Comparison of ENCODE assay signal across 8 mouse cellular contexts in the genomic region with DNA sequence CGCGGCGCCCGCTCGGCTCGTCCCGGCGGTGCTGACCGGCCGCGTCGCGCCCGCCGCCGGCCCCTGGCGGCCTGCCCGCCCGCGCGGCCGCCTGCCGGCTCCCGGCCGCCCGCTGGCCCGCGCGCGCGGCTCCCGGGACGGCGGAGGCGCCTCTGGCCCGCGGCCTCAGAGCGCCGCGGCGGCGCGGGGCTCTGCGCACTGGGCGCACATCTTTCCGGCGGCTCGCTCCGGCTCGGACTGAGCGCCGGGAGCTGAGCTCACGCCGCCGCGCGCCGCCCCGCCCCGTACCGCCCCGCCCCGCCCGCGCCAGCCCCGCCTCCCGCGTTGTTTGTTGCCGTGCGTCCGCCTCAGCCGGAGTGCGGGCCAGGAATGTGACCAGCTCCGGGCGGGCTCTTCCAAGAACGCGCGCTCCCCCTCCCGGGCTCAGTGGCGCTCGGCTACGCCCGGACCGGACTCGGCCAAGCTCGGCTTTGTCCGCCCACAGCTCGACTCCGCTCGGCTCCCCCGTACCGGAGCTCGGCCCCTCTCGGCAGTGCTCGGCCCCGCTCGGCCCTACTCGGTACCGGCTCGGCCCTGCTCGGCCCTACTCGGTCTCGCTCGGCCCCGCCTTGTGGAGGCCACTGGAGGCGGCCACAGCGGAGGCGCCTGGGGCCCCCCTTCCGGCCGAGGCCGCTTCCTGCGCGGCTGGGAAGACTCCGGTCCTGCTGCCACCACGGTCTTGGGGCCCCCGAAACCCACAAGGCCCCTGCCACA. TPM values are rescaled to one million over a fixed set of nuclear protein-coding genes. Genes with fewer than 3 reads are reported as not detected.
A peak's percentile ranks its signal among the peaks of the same experiment; 100 is the strongest.
DNase-seq lines count a peak whose midpoint lies in the region; ATAC-seq and TF ChIP-seq lines count a peak whose summit lies in the region.

No protein-coding gene starts in this region.

- peak; percentile 96 for TF ChIP-seq POLR2A in brain, embryonic 14.5 days (IDR thresholded peaks at IDR 0.05; ENCODE audit: borderline replicate concordance, extremely low read depth, insufficient read depth, insufficient read length, poor library complexity, severe bottlenecking)

- H3K4me2 ChIP-seq in heart, embryonic 13.5 days: peak overlapping the region; percentile 77
- H3K4me2 ChIP-seq in liver, embryonic 12.5 days: peak overlapping the region; percentile 92
- peak overlapping the region; percentile 88 for H3K4me2 ChIP-seq in stomach, embryonic 15.5 days

- peak overlapping the region; percentile 99 for H3K9ac ChIP-seq in heart, embryonic 13.5 days
- H3K9ac ChIP-seq in liver, embryonic 12.5 days: peak overlapping the region; percentile 80
- peak overlapping the region; percentile 90 for H3K9ac ChIP-seq in stomach, embryonic 15.5 days

- peaks cover 46% of the 10 kb centered on the region for H3K79me2 ChIP-seq in C2C12 (ENCODE audit: control insufficient read depth, insufficient read depth)

- H3ac ChIP-seq in C2C12 (ENCODE audit: control insufficient read depth, insufficient read length, low read depth): peak overlapping the region; percentile 75

- H3K79me3 ChIP-seq in C2C12 (ENCODE audit: low read depth): peaks cover 42% of the 10 kb centered on the region

- under 1% methylated on average over 83 of the region's 116 CpGs for WGBS in heart, embryonic 13.5 days
- under 1% methylated on average over 63 of the region's 116 CpGs for WGBS in liver, embryonic 12.5 days (ENCODE audit: insufficient replicate concordance)
- under 1% methylated on average over 99 of the region's 116 CpGs for WGBS in stomach, embryonic 15.5 days

- peaks cover 43% of the 10 kb centered on the region for H3K4me1 ChIP-seq in erythroblast, embryonic 14.5 days (ENCODE audit: control insufficient read depth)
- H3K4me1 ChIP-seq in heart, embryonic 13.5 days: peaks cover 38% of the 10 kb centered on the region
- peaks cover 56% of the 10 kb centered on the region for H3K4me1 ChIP-seq in liver, embryonic 12.5 days
- peaks cover 24% of the 10 kb centered on the region for H3K4me1 ChIP-seq in stomach, embryonic 15.5 days

- peaks cover 5% of the 10 kb centered on the region for H3K36me3 ChIP-seq in C2C12 (ENCODE audit: control insufficient read depth, insufficient read depth)
- no peaks in the 10 kb centered on the region for H3K36me3 ChIP-seq in erythroblast, embryonic 14.5 days (ENCODE audit: control insufficient read depth)
- 0 out of 2 replicates have a peak, but pooled peaks cover 2% of the 10 kb centered on the region for H3K36me3 ChIP-seq in heart, embryonic 13.5 days
- peaks cover 3% of the 10 kb centered on the region; the same call in 1 of the 2 replicates for H3K36me3 ChIP-seq in liver, embryonic 12.5 days
- no peaks in the 10 kb centered on the region for H3K36me3 ChIP-seq in stomach, embryonic 15.5 days

- peak; percentile 50 for TF ChIP-seq CTCF in C2C12 (IDR thresholded peaks at IDR 0.05; ENCODE audit: control insufficient read depth, insufficient read depth, insufficient read length)
- TF ChIP-seq CTCF in brain, embryonic 14.5 days (IDR thresholded peaks at IDR 0.05; ENCODE audit: borderline replicate concordance, extremely low read depth, insufficient read depth, insufficient read length): no peak

- ATAC-seq in heart, embryonic 13.5 days (ENCODE audit: extremely low read depth, insufficient number of reproducible peaks, low FRiP score, low TSS enrichment): peak; percentile 98
- ATAC-seq in liver, embryonic 12.5 days: peak; percentile 95
- peak; percentile 98 for ATAC-seq in stomach, embryonic 15.5 days (ENCODE audit: insufficient read depth, low FRiP score, low read depth)

- no peaks in the 10 kb centered on the region for H3K27me3 ChIP-seq in C2C12 (ENCODE audit: control insufficient read depth, insufficient read depth, insufficient read length)
- H3K27me3 ChIP-seq in erythroblast, embryonic 14.5 days (ENCODE audit: control insufficient read depth): peaks cover 65% of the 10 kb centered on the region
- H3K27me3 ChIP-seq in heart, embryonic 13.5 days (replicated peaks): no peaks in the 10 kb centered on the region
- peaks cover 48% of the 10 kb centered on the region for H3K27me3 ChIP-seq in liver, embryonic 12.5 days (replicated peaks)
- no peaks in the 10 kb centered on the region for H3K27me3 ChIP-seq in stomach, embryonic 15.5 days (replicated peaks)

- H3K4me3 ChIP-seq in C2C12 (ENCODE audit: insufficient read depth, poor library complexity, severe bottlenecking): peak overlapping the region; percentile 78
- H3K4me3 ChIP-seq in erythroblast, embryonic 14.5 days (replicated peaks): peak overlapping the region; percentile 61
- H3K4me3 ChIP-seq in heart, embryonic 13.5 days: peak overlapping the region; percentile 95
- peak overlapping the region; percentile 59 for H3K4me3 ChIP-seq in liver, embryonic 12.5 days
- peak overlapping the region; percentile 41 for H3K4me3 ChIP-seq in stomach, embryonic 15.5 days (replicated peaks)

- DNase-seq in brain, embryonic 14.5 days (ENCODE audit: low read depth): peak; percentile 99
- DNase-seq in kidney, postnatal 10 days: peak; percentile 100
- peak; percentile 98 to 99 for DNase-seq in natural killer cell, adult 2 months (ENCODE audit: low spot score in 2 of 2)

- peaks cover 7% of the 10 kb centered on the region; the same call in 1 of the 2 replicates for H3K9me3 ChIP-seq in erythroblast, embryonic 14.5 days (ENCODE audit: control insufficient read depth, low read length)
- no peaks in the 10 kb centered on the region for H3K9me3 ChIP-seq in heart, embryonic 13.5 days
- H3K9me3 ChIP-seq in liver, embryonic 12.5 days (replicated peaks): no peaks in the 10 kb centered on the region
- H3K9me3 ChIP-seq in stomach, embryonic 15.5 days: no peaks in the 10 kb centered on the region

- H3K27ac ChIP-seq in heart, embryonic 13.5 days (replicated peaks): peak overlapping the region; percentile 96
- peak overlapping the region; percentile 91 for H3K27ac ChIP-seq in liver, embryonic 12.5 days
- H3K27ac ChIP-seq in stomach, embryonic 15.5 days: peak overlapping the region; percentile 95

TF ChIP-seq in C2C12, 6 proteins besides CTCF, POLR2A, EP300 and RAD21:
- TF ChIP-seq CEBPB (IDR thresholded peaks at IDR 0.05; ENCODE audit: low read depth): no peak
- TF ChIP-seq MAX (IDR thresholded peaks at IDR 0.05): no peak
- no peak for TF ChIP-seq MYOG (IDR thresholded peaks at IDR 0.05; ENCODE audit: control insufficient read depth, extremely low read depth, insufficient read length)
- TF ChIP-seq MYOD1 (IDR thresholded peaks at IDR 0.05; ENCODE audit: control insufficient read depth, insufficient read length, low read depth): no peak
- no peak for TF ChIP-seq FOSL1 (IDR thresholded peaks at IDR 0.05; ENCODE audit: insufficient read depth, low read length, poor library complexity, severe bottlenecking)

RNA-seq across cellular contexts. Expression of a gene that starts 0.6 kb away (rescaled TPM):
- 45.2 TPM for polyA plus RNA-seq in C2C12 (2012; fragmentation: generic; extraction: Trizol)
- 38.6 and 55.2 TPM in 2 replicates for polyA plus RNA-seq in brain, embryonic 14.5 days (2012; rRNA removed)
- 0.43 and 0.57 TPM in 2 replicates for polyA plus RNA-seq in erythroblast, embryonic 14.5 days (2012)
- 10.1 and 10.2 TPM in 2 replicates for polyA plus RNA-seq in heart, embryonic 13.5 days (2015; fragmentation: Nextera tagmentation; extraction: Ambion mirVana)
- polyA plus RNA-seq in liver, embryonic 12.5 days (2016; fragmentation: Nextera tagmentation; extraction: Ambion mirVana): 3.5 and 3.8 TPM in 2 replicates
- 16.2 and 16.6 TPM in 2 replicates for polyA plus RNA-seq in stomach, embryonic 15.5 days (2015; fragmentation: Nextera tagmentation; extraction: Ambion mirVana)

RNA-seq across cellular contexts. Expression of a gene that starts 26.6 kb away (rescaled TPM):
- polyA plus RNA-seq in C2C12 (2012; fragmentation: generic; extraction: Trizol): 30.6 TPM
- polyA plus RNA-seq in brain, embryonic 14.5 days (2012; rRNA removed): 71.9 and 96.0 TPM in 2 replicates
- polyA plus RNA-seq in erythroblast, embryonic 14.5 days (2012): 0.51 and 0.61 TPM in 2 replicates
- polyA plus RNA-seq in heart, embryonic 13.5 days (2015; fragmentation: Nextera tagmentation; extraction: Ambion mirVana): 63.2 and 71.1 TPM in 2 replicates
- polyA plus RNA-seq in liver, embryonic 12.5 days (2016; fragmentation: Nextera tagmentation; extraction: Ambion mirVana): 25.8 and 31.2 TPM in 2 replicates
- polyA plus RNA-seq in stomach, embryonic 15.5 days (2015; fragmentation: Nextera tagmentation; extraction: Ambion mirVana): 64.5 and 65.8 TPM in 2 replicates

Comparison
In these comparisons a context has a peak if more than half of its experiments do, and no peak if none do; other contexts are left out.
1. Peak in every context shown above with its lines: DNase-seq, ATAC-seq, H3K4me3 ChIP-seq and H3K27ac ChIP-seq.
2. H3K4me3 ChIP-seq: peak in every context shown above with its lines; median percentile 95 in heart, embryonic 13.5 days; 78 in C2C12; 61 in erythroblast, embryonic 14.5 days; 59 in liver, embryonic 12.5 days; 41 in stomach, embryonic 15.5 days.
3. RNA of a gene that starts 26.6 kb away (polyA plus RNA-seq): 71.9 to 96.0 TPM in brain, embryonic 14.5 days, 64.5 to 65.8 TPM in stomach, embryonic 15.5 days, 63.2 to 71.1 TPM in heart, embryonic 13.5 days, 25.8 to 31.2 TPM in liver, embryonic 12.5 days and 30.6 TPM in C2C12 (single experiment); 0.51 to 0.61 TPM in erythroblast, embryonic 14.5 days; every median in the first group is over 10 times any median in the second.